17 mouse cellular contexts compared by ENCODE assay signal in the genomic region with DNA sequence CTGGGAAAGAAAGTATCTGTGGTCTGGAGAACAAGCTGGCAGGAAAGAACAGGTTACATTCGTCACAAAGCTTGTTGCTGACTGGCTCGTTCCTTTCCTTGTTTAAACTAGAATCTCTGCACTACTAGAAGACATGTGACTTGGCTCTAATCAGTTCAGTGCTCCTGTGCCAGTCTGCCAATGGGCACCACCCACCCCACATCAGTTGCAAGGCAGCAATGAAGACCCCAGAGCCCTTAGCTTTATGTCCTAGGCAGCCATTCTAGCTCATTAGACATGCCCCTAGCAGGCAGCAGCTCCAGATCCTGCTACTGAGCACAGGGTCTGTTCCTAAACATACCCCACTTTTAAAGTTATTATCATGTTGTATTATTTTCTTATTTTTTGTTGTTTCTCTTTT. TPM values are rescaled to one million over a fixed set of nuclear protein-coding genes. Genes with fewer than 3 reads are reported as not detected.
DNase-seq lines count a peak whose midpoint lies in the region; ATAC-seq lines count a peak whose summit lies in the region.
"Had no signal": no experiment of that assay in that cellular context is flagged by ENCODE, and none has a peak within 500 bp of the region (broad histone marks: within the 10 kb centered on the region; RNA-seq: fewer than 3 reads in every experiment).

No protein-coding gene starts in this region.

- H3K4me3 ChIP-seq in liver, embryonic 12.5 days = no peak overlapping the region
- H3K4me3 ChIP-seq in liver, embryonic 11.5 days (ENCODE audit: low read depth, low read length) = no peak overlapping the region
- no peak overlapping the region for H3K4me3 ChIP-seq in forebrain, embryonic 12.5 days (replicated peaks)
- no peak overlapping the region for H3K4me3 ChIP-seq in hindbrain, embryonic 14.5 days (replicated peaks; ENCODE audit: low read length)
- no peak overlapping the region for H3K4me3 ChIP-seq in neural tube, embryonic 13.5 days
- H3K4me3 ChIP-seq: embryonic facial prominence, embryonic 12.5 days; limb, embryonic 13.5 days had no signal

- no peaks in the 10 kb centered on the region for H3K9me3 ChIP-seq in liver, embryonic 12.5 days (replicated peaks)
- no peaks in the 10 kb centered on the region for H3K9me3 ChIP-seq in liver, embryonic 11.5 days (ENCODE audit: control insufficient read depth, low read length)
- H3K9me3 ChIP-seq in forebrain, embryonic 12.5 days = no peaks in the 10 kb centered on the region
- H3K9me3 ChIP-seq in hindbrain, embryonic 14.5 days (ENCODE audit: control insufficient read depth, low read length) = no peaks in the 10 kb centered on the region
- H3K9me3 ChIP-seq in neural tube, embryonic 13.5 days = no peaks in the 10 kb centered on the region
- H3K9me3 ChIP-seq: embryonic facial prominence, embryonic 12.5 days; limb, embryonic 13.5 days had no signal

- H3K4me2 ChIP-seq in liver, embryonic 12.5 days = no peak overlapping the region
- no peak overlapping the region for H3K4me2 ChIP-seq in liver, embryonic 11.5 days
- no peak overlapping the region for H3K4me2 ChIP-seq in forebrain, embryonic 12.5 days
- H3K4me2 ChIP-seq in hindbrain, embryonic 14.5 days (replicated peaks) = no peak overlapping the region
- H3K4me2 ChIP-seq in neural tube, embryonic 13.5 days = no peak overlapping the region
- H3K4me2 ChIP-seq: embryonic facial prominence, embryonic 12.5 days; limb, embryonic 13.5 days had no signal

- no peak for ATAC-seq in liver, embryonic 12.5 days
- ATAC-seq in liver, embryonic 11.5 days (replicated peaks; ENCODE audit: low FRiP score) = no peak
- ATAC-seq in forebrain, embryonic 12.5 days (ENCODE audit: low FRiP score) = 0 out of 2 replicates have a peak, but pooled peaks have one; percentile 42
- no peak for ATAC-seq in hindbrain, embryonic 14.5 days (ENCODE audit: low FRiP score)
- ATAC-seq in neural tube, embryonic 13.5 days (ENCODE audit: low read depth) = no peak
- ATAC-seq in granulocyte monocyte progenitor cell, adult 5-6 weeks (replicated peaks; ENCODE audit: poor library complexity, severe bottlenecking) = no peak

- H3K36me3 ChIP-seq in liver, embryonic 12.5 days = peaks cover 86% of the 10 kb centered on the region
- peaks cover 27% of the 10 kb centered on the region; the same call in 1 of the 2 replicates for H3K36me3 ChIP-seq in liver, embryonic 11.5 days (ENCODE audit: control insufficient read depth, insufficient read depth, low read length)
- peaks cover 49% of the 10 kb centered on the region for H3K36me3 ChIP-seq in forebrain, embryonic 12.5 days (replicated peaks)
- peaks cover 16% of the 10 kb centered on the region for H3K36me3 ChIP-seq in hindbrain, embryonic 14.5 days (replicated peaks; ENCODE audit: control insufficient read depth, insufficient read depth)
- peaks cover 26% of the 10 kb centered on the region for H3K36me3 ChIP-seq in neural tube, embryonic 13.5 days

- peak overlapping the region; percentile 12; the same call in 1 of the 2 replicates for H3K27ac ChIP-seq in liver, embryonic 12.5 days
- no peak overlapping the region for H3K27ac ChIP-seq in liver, embryonic 11.5 days (ENCODE audit: low read depth, low read length)
- peak overlapping the region; percentile 95 for H3K27ac ChIP-seq in forebrain, embryonic 12.5 days
- peak overlapping the region; percentile 66; the same call in 1 of the 2 replicates for H3K27ac ChIP-seq in hindbrain, embryonic 14.5 days
- H3K27ac ChIP-seq in neural tube, embryonic 13.5 days (replicated peaks) = 0 out of 2 replicates have a peak overlapping the region, but pooled peaks have one; percentile 18
- H3K27ac ChIP-seq: limb, embryonic 13.5 days had no signal

- no peak for DNase-seq in liver, embryonic 11.5 days (ENCODE audit: low spot score)
- DNase-seq in hindbrain, embryonic 14.5 days (ENCODE audit: low spot score) = no peak
- no peak for DNase-seq in ovary, adult 18-20 months (ENCODE audit: low spot score)
- DNase-seq: adrenal gland, adult 8-10 months; B cell, adult 2 months; cerebellum, adult 18-20 months; heart, postnatal 4 days; kidney, adult 11 months; kidney, postnatal 14 days; lung, adult 18-20 months; thymus, postnatal 36 days had no signal

- H3K4me1 ChIP-seq in liver, embryonic 12.5 days = peaks cover 17% of the 10 kb centered on the region; the same call in 1 of the 2 replicates
- H3K4me1 ChIP-seq in liver, embryonic 11.5 days (replicated peaks; ENCODE audit: control insufficient read depth, insufficient read depth, low read length) = peaks cover 5% of the 10 kb centered on the region; the same call in 1 of the 2 replicates
- peaks cover 63% of the 10 kb centered on the region for H3K4me1 ChIP-seq in forebrain, embryonic 12.5 days
- peaks cover 37% of the 10 kb centered on the region for H3K4me1 ChIP-seq in hindbrain, embryonic 14.5 days (replicated peaks; ENCODE audit: control insufficient read depth, insufficient read depth, low read length)
- peaks cover 48% of the 10 kb centered on the region for H3K4me1 ChIP-seq in neural tube, embryonic 13.5 days (replicated peaks)

- H3K27me3 ChIP-seq in liver, embryonic 12.5 days (replicated peaks) = no peaks in the 10 kb centered on the region
- H3K27me3 ChIP-seq in liver, embryonic 11.5 days (replicated peaks; ENCODE audit: control insufficient read depth, insufficient read depth, low read length) = no peaks in the 10 kb centered on the region
- H3K27me3 ChIP-seq in forebrain, embryonic 12.5 days = no peaks in the 10 kb centered on the region
- no peaks in the 10 kb centered on the region for H3K27me3 ChIP-seq in hindbrain, embryonic 14.5 days (ENCODE audit: control insufficient read depth, insufficient read depth, low read length)
- H3K27me3 ChIP-seq in neural tube, embryonic 13.5 days = no peaks in the 10 kb centered on the region
- H3K27me3 ChIP-seq: embryonic facial prominence, embryonic 12.5 days; limb, embryonic 13.5 days had no signal

- 82% methylated on average over 2 of the region's 2 CpGs for WGBS in liver, embryonic 12.5 days (ENCODE audit: insufficient replicate concordance)
- WGBS in liver, embryonic 11.5 days = 83% methylated on average over 2 of the region's 2 CpGs
- 65% methylated on average over 2 of the region's 2 CpGs for WGBS in forebrain, embryonic 12.5 days
- WGBS in hindbrain, embryonic 14.5 days = 65% methylated on average over 2 of the region's 2 CpGs
- WGBS in neural tube, embryonic 13.5 days = 71% methylated on average over 2 of the region's 2 CpGs

- H3K9ac ChIP-seq in liver, embryonic 12.5 days = no peak overlapping the region
- no peak overlapping the region for H3K9ac ChIP-seq in liver, embryonic 11.5 days (ENCODE audit: low read depth, low read length)
- H3K9ac ChIP-seq in forebrain, embryonic 12.5 days = no peak overlapping the region
- H3K9ac ChIP-seq in hindbrain, embryonic 14.5 days = no peak overlapping the region
- H3K9ac ChIP-seq in neural tube, embryonic 13.5 days = no peak overlapping the region
- H3K9ac ChIP-seq: embryonic facial prominence, embryonic 12.5 days had no signal

RNA-seq across cellular contexts. Expression of gene Psmb7, which starts 59.9 kb away (rescaled TPM):
- 195 and 196 TPM in 2 replicates for polyA plus RNA-seq in liver, embryonic 12.5 days (2016; fragmentation: Nextera tagmentation; extraction: Ambion mirVana)
- 271 and 282 TPM in 2 replicates for polyA plus RNA-seq in liver, embryonic 11.5 days (2014; fragmentation: Nextera tagmentation; extraction: Ambion mirVana)
- 294 and 303 TPM in 2 replicates for polyA plus RNA-seq in forebrain, embryonic 12.5 days (2016; fragmentation: Nextera tagmentation; extraction: Ambion mirVana)
- polyA plus RNA-seq in hindbrain, embryonic 14.5 days (2014; fragmentation: Nextera tagmentation; extraction: Ambion mirVana) = 291 and 305 TPM in 2 replicates
- polyA plus RNA-seq in neural tube, embryonic 13.5 days (2015; fragmentation: Nextera tagmentation; extraction: Ambion mirVana) = 316 and 318 TPM in 2 replicates
- total RNA-seq in granulocyte monocyte progenitor cell, adult 5-6 weeks (2014; fragmentation: Nextera tagmentation) = 171 and 174 TPM in 2 replicates
- total RNA-seq in granulocyte monocyte progenitor cell, adult 5-6 weeks (2017) = 303 and 314 TPM in 2 replicates
